Mouse (Mus musculus) liver, embryonic 13.5 days (tissue): ENCODE measurements at regions not wholly inside any gene's neighbourhood (a gene's known extent, or its start where the extent isn't known, plus 50 kb on each side); places are given as distances from the start of the nearest gene placed in this dataset.

Source experiments
- ATAC-seq: fragments of 200-750 bp; cut with Nextera tagmentation; 2 replicates; pipeline ENCODE4 v1.8.0; 2017; ENCODE audit warnings: low read depth, mild to moderate bottlenecking, moderate number of reproducible peaks, moderate library complexity
- DNase-seq: peaks from one replicate; pipeline ENCODE4 v3.0.0; 2022
- H3K27ac ChIP-seq: fragments of 300-500 bp; sonication (generic); 2 replicates; pipeline ENCODE4 v1.5.1; 2015; ENCODE audit warnings: moderate library complexity, mild to moderate bottlenecking, inconsistent platforms
- H3K27me3 ChIP-seq: fragments of 300-500 bp; sonication (generic); 2 replicates; pipeline ENCODE4 v1.6.1; 2015; ENCODE audit warnings: mild to moderate bottlenecking, inconsistent platforms
- H3K36me3 ChIP-seq: fragments of 300-500 bp; sonication (generic); 2 replicates; pipeline ENCODE4 v1.6.1; 2015; ENCODE audit warnings: mild to moderate bottlenecking, inconsistent platforms
- H3K4me1 ChIP-seq: fragments of 300-500 bp; sonication (generic); replicated peaks from 2 replicates; pipeline ENCODE4 v1.6.1; 2015; ENCODE audit warnings: inconsistent platforms
- H3K4me2 ChIP-seq: fragments of 300-500 bp; sonication (generic); 2 replicates; pipeline ENCODE4 v1.6.1; 2015; ENCODE audit warnings: inconsistent platforms, mild to moderate bottlenecking, moderate library complexity
- H3K4me3 ChIP-seq: fragments of 300-500 bp; sonication (generic); replicated peaks from 2 replicates; pipeline ENCODE4 v1.5.1; 2015; ENCODE audit warnings: mild to moderate bottlenecking, inconsistent platforms
- H3K9ac ChIP-seq: fragments of 300-500 bp; sonication (generic); 2 replicates; pipeline ENCODE4 v1.6.1; 2015; ENCODE audit warnings: mild to moderate bottlenecking, inconsistent platforms
- H3K9me3 ChIP-seq: fragments of 300-500 bp; sonication (generic); replicated peaks from 2 replicates; pipeline ENCODE4 v1.6.1; 2016; ENCODE audit warnings: inconsistent platforms
- WGBS: fragments of 180-500 bp; shearing (Covaris S2); methylation state at CpG from one replicate; pipeline ENCODE4 v1.1.7; 2015; ENCODE audit not compliant: insufficient replicate concordance; 5-methylcytosine and 5-hydroxymethylcytosine counted together

DNA sequence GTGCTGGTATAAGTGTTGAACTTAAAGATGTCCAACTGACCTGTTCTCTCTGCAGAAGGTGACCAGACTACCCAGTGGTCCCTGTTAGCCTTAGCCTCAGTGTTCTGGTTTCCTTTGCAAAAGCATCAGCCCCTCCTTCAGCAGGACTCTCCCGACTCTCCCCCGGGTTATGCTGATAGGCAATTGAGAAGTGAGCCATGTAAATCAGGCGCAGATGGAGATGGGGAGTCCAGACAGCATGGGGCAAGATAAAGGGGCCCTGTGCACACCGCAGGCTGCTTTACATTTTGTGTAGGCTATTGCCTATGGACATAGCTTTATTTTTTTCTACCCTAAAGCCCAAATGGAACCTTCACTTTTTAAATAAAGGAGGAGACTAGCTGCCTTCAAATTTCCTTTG lies 213.0 kb downstream of the Med10 start:
- ATAC-seq = no peak
- no peaks in the 10 kb centered on the region for H3K36me3 ChIP-seq
- no peak overlapping the region for H3K4me3 ChIP-seq
- H3K27ac ChIP-seq = no peak overlapping the region
- no peaks in the 10 kb centered on the region for H3K9me3 ChIP-seq
- no peaks in the 10 kb centered on the region for H3K4me1 ChIP-seq
- H3K27me3 ChIP-seq = no peaks in the 10 kb centered on the region
- H3K9ac ChIP-seq = no peak overlapping the region
- no peak overlapping the region for H3K4me2 ChIP-seq
- no peak for DNase-seq
- WGBS = 45% methylated on average over 4 of the region's 4 CpGs

DNA sequence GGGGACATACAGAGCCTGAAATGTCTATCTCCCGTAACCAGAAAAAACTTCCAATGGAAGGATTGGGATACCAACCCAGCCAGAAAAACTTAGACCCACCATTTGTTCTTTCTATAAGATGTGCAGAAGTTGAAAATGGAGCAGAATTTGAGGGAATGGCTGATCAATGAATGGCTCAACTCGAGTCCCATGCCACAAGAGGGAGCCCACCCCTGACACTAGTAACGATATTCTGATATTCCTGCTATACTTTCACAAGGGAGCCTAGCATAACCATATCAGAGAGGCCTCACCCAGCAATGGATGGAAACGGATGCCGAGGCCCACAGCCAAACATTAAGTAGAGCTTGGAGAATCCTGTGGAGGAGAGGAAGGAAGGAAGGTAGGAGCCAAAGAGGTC lies 215.3 kb downstream of the Med10 start:
- H3K4me1 ChIP-seq = no peaks in the 10 kb centered on the region
- H3K36me3 ChIP-seq = no peaks in the 10 kb centered on the region
- no peak overlapping the region for H3K9ac ChIP-seq
- no peak overlapping the region for H3K4me3 ChIP-seq
- no peak overlapping the region for H3K27ac ChIP-seq
- ATAC-seq (no peak), DNase-seq (no peak)
- H3K9me3 ChIP-seq = no peaks in the 10 kb centered on the region
- no peaks in the 10 kb centered on the region for H3K27me3 ChIP-seq
- no peak overlapping the region for H3K4me2 ChIP-seq
- 53% methylated on average over 5 of the region's 5 CpGs for WGBS

GRCm38 (mm10) chr13:70019999-70020838 lies 218.0 kb downstream of the Med10 start:
- Histone ChIP-seq H3K4me2 (no peak overlapping the region), H3K9ac (no peak overlapping the region), H3K4me1 (no peaks in the 10 kb centered on the region), H3K9me3 (no peaks in the 10 kb centered on the region), H3K27ac (no peak overlapping the region), H3K36me3 (no peaks in the 10 kb centered on the region), H3K4me3 (no peak overlapping the region), H3K27me3 (no peaks in the 10 kb centered on the region)
- ATAC-seq (no peak), DNase-seq (no peak)
- 30% methylated on average over 7 of the region's 7 CpGs for WGBS

- Histone ChIP-seq H3K9ac (no peak overlapping the region), H3K36me3 (no peaks in the 10 kb centered on the region), H3K4me1 (no peaks in the 10 kb centered on the region), H3K27ac (no peak overlapping the region), H3K4me2 (no peak overlapping the region), H3K9me3 (no peaks in the 10 kb centered on the region), H3K27me3 (no peaks in the 10 kb centered on the region), H3K4me3 (no peak overlapping the region)
- WGBS = 66% methylated on average over 6 of the region's 6 CpGs
- ATAC-seq (no peak), DNase-seq (no peak)
These were observed 231.1 kb downstream of the Med10 start for GRCm38 (mm10) chr13:70033249-70033648.

DNA sequence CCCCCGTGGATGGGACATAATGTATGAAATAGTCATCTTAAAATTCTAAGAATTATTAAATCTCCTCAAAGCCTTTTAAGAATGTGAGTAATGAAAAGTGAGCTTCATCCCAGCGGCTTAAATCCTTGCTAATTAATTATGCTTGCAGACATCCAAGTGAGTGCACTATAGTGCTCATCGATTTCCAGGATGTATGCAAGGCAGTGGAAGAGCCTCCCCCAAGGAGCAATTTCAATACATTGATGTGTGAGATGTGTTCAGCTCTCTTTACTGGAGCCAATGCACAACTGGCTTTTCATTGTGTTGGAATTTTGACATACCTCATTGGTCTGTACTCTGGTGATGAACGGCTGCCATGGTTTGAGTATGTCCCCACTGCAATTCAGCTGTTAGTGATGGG lies 231.6 kb downstream of the Med10 start:
- Histone ChIP-seq H3K36me3 (no peaks in the 10 kb centered on the region), H3K4me1 (no peaks in the 10 kb centered on the region), H3K9me3 (no peaks in the 10 kb centered on the region), H3K4me3 (no peak overlapping the region), H3K9ac (no peak overlapping the region), H3K27ac (no peak overlapping the region), H3K4me2 (no peak overlapping the region), H3K27me3 (no peaks in the 10 kb centered on the region)
- no peak for DNase-seq
- no peak for ATAC-seq
- 60% methylated on average over 4 of the region's 4 CpGs for WGBS

- Histone ChIP-seq H3K9ac (no peak overlapping the region), H3K27me3 (no peaks in the 10 kb centered on the region), H3K9me3 (no peaks in the 10 kb centered on the region), H3K27ac (no peak overlapping the region), H3K4me2 (no peak overlapping the region), H3K36me3 (no peaks in the 10 kb centered on the region), H3K4me1 (no peaks in the 10 kb centered on the region), H3K4me3 (no peak overlapping the region)
- DNase-seq (no peak), ATAC-seq (no peak)
- 58% methylated on average over 11 of the region's 11 CpGs for WGBS
These were observed 235.9 kb downstream of the Med10 start for GRCm38 (mm10) chr13:70037985-70038667.

DNA sequence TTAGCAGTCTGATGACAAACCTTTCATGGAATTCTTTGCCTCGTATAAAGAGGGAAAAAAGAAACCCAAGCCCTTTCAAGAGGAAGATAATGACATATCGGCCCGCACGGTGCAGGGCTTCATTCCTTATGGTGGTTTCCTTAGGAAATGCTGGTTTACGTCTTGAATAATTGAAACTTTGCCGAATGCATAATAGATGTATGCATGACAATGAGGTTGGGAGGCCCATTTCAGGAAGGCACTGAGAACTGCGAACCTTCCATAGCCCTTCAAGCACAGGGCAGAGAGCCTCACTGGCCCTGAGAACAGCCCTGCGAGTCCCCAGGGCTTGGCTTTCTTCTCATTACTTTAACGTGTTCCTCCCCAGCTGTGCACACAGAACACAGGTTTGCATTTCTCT lies 255.7 kb downstream of the Med10 start:
- Histone ChIP-seq H3K9me3 (no peaks in the 10 kb centered on the region; the same call in 1 of the 2 replicates), H3K27me3 (no peaks in the 10 kb centered on the region), H3K27ac (no peak overlapping the region), H3K9ac (no peak overlapping the region), H3K36me3 (no peaks in the 10 kb centered on the region), H3K4me2 (no peak overlapping the region), H3K4me3 (no peak overlapping the region), H3K4me1 (no peaks in the 10 kb centered on the region)
- 61% methylated on average over 9 of the region's 9 CpGs for WGBS
- DNase-seq (no peak), ATAC-seq (no peak)

GRCm38 (mm10) chr13:70061363-70061945 lies 259.3 kb downstream of the Med10 start:
- 61% methylated on average over 13 of the region's 13 CpGs for WGBS
- Histone ChIP-seq H3K9me3 (no peaks in the 10 kb centered on the region; the same call in 1 of the 2 replicates), H3K36me3 (no peaks in the 10 kb centered on the region), H3K4me3 (no peak overlapping the region), H3K4me1 (no peaks in the 10 kb centered on the region), H3K4me2 (no peak overlapping the region), H3K27me3 (no peaks in the 10 kb centered on the region), H3K27ac (no peak overlapping the region), H3K9ac (no peak overlapping the region)
- DNase-seq (no peak), ATAC-seq (no peak)

DNA sequence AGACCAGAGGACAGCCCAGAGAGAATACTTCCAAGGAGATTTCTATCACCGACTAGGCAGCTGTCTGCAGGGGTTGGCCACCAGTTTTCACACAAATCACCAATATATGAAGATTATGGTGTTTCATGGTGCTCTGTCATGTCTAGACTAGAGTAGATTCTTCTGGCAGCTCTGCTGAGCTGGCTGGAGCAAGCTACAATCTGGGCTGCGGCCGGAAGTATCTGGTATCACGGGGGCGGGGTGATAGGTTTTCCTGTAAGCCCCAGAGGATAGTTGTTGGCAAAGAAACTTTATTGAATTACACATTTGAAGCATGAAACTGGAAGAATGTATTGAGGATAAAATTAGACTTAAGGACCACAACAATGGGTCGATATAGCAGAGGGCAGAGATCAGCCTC lies 271.5 kb downstream of the Med10 start:
- ATAC-seq (no peak), DNase-seq (no peak)
- Histone ChIP-seq H3K36me3 (no peaks in the 10 kb centered on the region), H3K4me1 (no peaks in the 10 kb centered on the region), H3K4me3 (no peak overlapping the region), H3K9ac (no peak overlapping the region), H3K9me3 (no peaks in the 10 kb centered on the region), H3K4me2 (no peak overlapping the region), H3K27ac (no peak overlapping the region), H3K27me3 (no peaks in the 10 kb centered on the region)
- 66% methylated on average over 6 of the region's 6 CpGs for WGBS

DNA sequence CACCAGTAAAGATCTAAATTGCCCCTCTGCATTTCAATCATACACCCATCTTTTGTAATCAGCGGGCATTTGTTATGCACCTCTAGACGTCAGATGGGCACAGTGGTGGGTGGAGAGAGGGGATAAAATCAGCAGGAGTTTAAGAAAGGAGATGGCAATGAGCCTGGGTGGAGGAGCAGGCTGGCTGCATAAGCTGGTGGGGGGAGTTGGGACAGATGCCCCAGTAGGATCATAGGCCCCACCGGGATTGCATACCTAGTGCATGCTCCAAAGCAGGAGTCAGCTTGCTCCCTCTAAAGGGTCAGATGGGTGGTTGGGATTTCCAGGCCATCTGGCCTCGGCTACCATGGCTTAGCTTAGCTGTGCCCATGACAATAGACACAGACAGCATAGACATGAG lies 273.2 kb downstream of the Med10 start:
- H3K36me3 ChIP-seq = no peaks in the 10 kb centered on the region
- ATAC-seq = no peak
- WGBS = 58% methylated on average over 4 of the region's 4 CpGs
- H3K4me1 ChIP-seq = no peaks in the 10 kb centered on the region
- H3K27me3 ChIP-seq = no peaks in the 10 kb centered on the region
- H3K9me3 ChIP-seq = no peaks in the 10 kb centered on the region
- no peak for DNase-seq
- no peak overlapping the region for H3K9ac ChIP-seq
- H3K4me2 ChIP-seq = no peak overlapping the region
- H3K27ac ChIP-seq = no peak overlapping the region
- no peak overlapping the region for H3K4me3 ChIP-seq

DNA sequence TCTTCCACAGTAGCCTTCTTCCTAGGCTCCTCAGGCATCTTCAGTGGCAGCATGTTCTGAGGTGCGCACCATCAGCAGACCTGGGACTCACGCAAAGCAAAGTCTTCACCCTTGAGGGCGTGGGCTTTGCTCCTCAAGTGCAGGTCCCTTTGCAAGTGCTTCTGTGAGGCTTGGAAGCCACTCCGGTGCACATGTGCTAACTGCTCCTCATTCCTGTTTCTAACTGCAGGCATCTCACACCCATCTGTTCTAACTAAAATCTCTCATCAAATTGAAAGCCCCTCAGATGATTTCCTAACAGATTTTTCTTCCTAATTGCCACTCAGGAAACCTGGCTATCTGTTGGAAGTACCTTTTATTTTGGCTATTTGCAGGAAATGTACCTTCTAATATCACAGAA lies 278.9 kb downstream of the Med10 start:
- Histone ChIP-seq H3K4me2 (no peak overlapping the region), H3K4me1 (no peaks in the 10 kb centered on the region), H3K27ac (no peak overlapping the region), H3K36me3 (no peaks in the 10 kb centered on the region), H3K4me3 (no peak overlapping the region), H3K9ac (no peak overlapping the region), H3K9me3 (no peaks in the 10 kb centered on the region), H3K27me3 (no peaks in the 10 kb centered on the region)
- WGBS = 69% methylated on average over 4 of the region's 4 CpGs
- no peak for DNase-seq
- ATAC-seq = no peak
